Mouse (Mus musculus) heart, embryonic 13.5 days (tissue): ENCODE data around the gene Borcs8. TPM values are rescaled to one million over a fixed set of nuclear protein-coding genes. Genes with fewer than 3 reads are reported as not detected.

Experiments used
- ATAC-seq: fragments of 200-750 bp; cut with Nextera tagmentation; 2 replicates; pipeline ENCODE4 v1.8.0; 2017; ENCODE audit warnings: moderate TSS enrichment; ENCODE audit not compliant: insufficient number of reproducible peaks, low FRiP score, low TSS enrichment; ENCODE audit errors: extremely low read depth
- H3K27ac ChIP-seq: fragments of 300-500 bp; sonication (generic); replicated peaks from 2 replicates; pipeline ENCODE4 v1.5.1; 2015; ENCODE audit warnings: moderate library complexity, mild to moderate bottlenecking, inconsistent platforms
- H3K27me3 ChIP-seq: fragments of 300-500 bp; sonication (generic); replicated peaks from 2 replicates; pipeline ENCODE4 v1.6.1; 2015; ENCODE audit warnings: mild to moderate bottlenecking, inconsistent platforms
- H3K36me3 ChIP-seq: fragments of 300-500 bp; sonication (generic); 2 replicates; pipeline ENCODE4 v1.6.1; 2015; ENCODE audit warnings: mild to moderate bottlenecking, inconsistent platforms
- H3K4me1 ChIP-seq: fragments of 300-500 bp; sonication (generic); 2 replicates; pipeline ENCODE4 v1.6.1; 2015; ENCODE audit warnings: inconsistent platforms
- H3K4me2 ChIP-seq: fragments of 300-500 bp; sonication (generic); 2 replicates; pipeline ENCODE4 v1.6.1; 2015; ENCODE audit warnings: inconsistent platforms, mild to moderate bottlenecking, moderate library complexity
- H3K4me3 ChIP-seq: fragments of 300-500 bp; sonication (generic); 2 replicates; pipeline ENCODE4 v1.5.1; 2015; ENCODE audit warnings: moderate library complexity, mild to moderate bottlenecking, inconsistent platforms
- H3K9ac ChIP-seq: fragments of 300-500 bp; sonication (generic); 2 replicates; pipeline ENCODE4 v1.6.1; 2015; ENCODE audit warnings: inconsistent platforms, mild to moderate bottlenecking, moderate library complexity
- H3K9me3 ChIP-seq: fragments of 300-500 bp; sonication (generic); 2 replicates; pipeline ENCODE4 v1.6.1; 2016; ENCODE audit warnings: inconsistent platforms
- WGBS: fragments of 180-500 bp; shearing (Covaris S2); methylation state at CpG from one replicate; pipeline ENCODE4 v1.1.7; 2015; ENCODE audit warnings: mixed read lengths; 5-methylcytosine and 5-hydroxymethylcytosine counted together
- microRNA-seq: library from miRNA; unstranded; fragments of <30 nt; microRNA quantifications from one replicate; pipeline ENCODE4, GENCODE M21; 2016
- polyA plus RNA-seq: library from polyadenylated mRNA; unstranded; fragments of >200 nt; fragmentation: Nextera tagmentation; extraction: Ambion mirVana; gene quantifications from 2 replicates; pipeline ENCODE4 v1.2.1, GENCODE M21; 2015

Borcs8 gene
- polyA plus RNA-seq, 1 experiment from 2014 or later: 36.1 TPM

- no peak for ATAC-seq
- H3K9ac ChIP-seq: peak overlapping the region; percentile 33; the same call in 1 of the 2 replicates
- no peak overlapping the region for H3K27ac ChIP-seq
- H3K4me3 ChIP-seq: no peak overlapping the region
- peaks cover 73% of the 10 kb centered on the region for H3K36me3 ChIP-seq
- H3K9me3 ChIP-seq: no peaks in the 10 kb centered on the region
- H3K4me1 ChIP-seq: peaks cover 4% of the 10 kb centered on the region
- no peaks in the 10 kb centered on the region for H3K27me3 ChIP-seq
- no peak overlapping the region for H3K4me2 ChIP-seq
- 71% methylated on average over 16 of the region's 16 CpGs for WGBS
Observed at GRCm38 (mm10) chr8:70181212-70181902, 42.1 kb downstream of the Borcs8 start.

GRCm38 (mm10) chr8:70181903-70182252 is 42.6 kb downstream of the Borcs8 start:
- H3K9ac ChIP-seq: no peak overlapping the region; the same call in 1 of the 2 replicates
- no peak overlapping the region for H3K27ac ChIP-seq
- ATAC-seq: no peak
- peaks cover 68% of the 10 kb centered on the region for H3K36me3 ChIP-seq
- no peaks in the 10 kb centered on the region for H3K27me3 ChIP-seq
- 37% methylated on average over 2 of the region's 2 CpGs for WGBS
- H3K9me3 ChIP-seq: no peaks in the 10 kb centered on the region
- peaks cover 4% of the 10 kb centered on the region for H3K4me1 ChIP-seq
- no peak overlapping the region for H3K4me3 ChIP-seq
- H3K4me2 ChIP-seq: no peak overlapping the region

GRCm38 (mm10) chr8:70183194-70183593 is 43.9 kb downstream of the Borcs8 start:
- peaks cover 59% of the 10 kb centered on the region for H3K36me3 ChIP-seq
- peaks cover 4% of the 10 kb centered on the region for H3K4me1 ChIP-seq
- 78% methylated on average over 4 of the region's 4 CpGs for WGBS
- no peak overlapping the region for H3K27ac ChIP-seq
- H3K9ac ChIP-seq: no peak overlapping the region
- no peaks in the 10 kb centered on the region for H3K27me3 ChIP-seq
- no peak for ATAC-seq
- no peaks in the 10 kb centered on the region for H3K9me3 ChIP-seq
- no peak overlapping the region for H3K4me2 ChIP-seq
- H3K4me3 ChIP-seq: no peak overlapping the region

GRCm38 (mm10) chr8:70188707-70189106 is 49.4 kb downstream of the Borcs8 start:
- Histone ChIP-seq H3K9me3 (no peaks in the 10 kb centered on the region), H3K9ac (no peak overlapping the region), H3K27me3 (no peaks in the 10 kb centered on the region), H3K27ac (no peak overlapping the region), H3K4me3 (no peak overlapping the region), H3K4me1 (no peaks in the 10 kb centered on the region), H3K4me2 (no peak overlapping the region), H3K36me3 (peaks cover 30% of the 10 kb centered on the region)
- ATAC-seq: no peak
- 63% methylated on average over 7 of the region's 7 CpGs for WGBS

- Histone ChIP-seq H3K4me1 (0 out of 2 replicates have a peak, but pooled peaks cover 4% of the 10 kb centered on the region), H3K4me3 (no peak overlapping the region), H3K9ac (peak overlapping the region; percentile 12; the same call in 1 of the 2 replicates), H3K27me3 (no peaks in the 10 kb centered on the region), H3K9me3 (no peaks in the 10 kb centered on the region), H3K27ac (no peak overlapping the region), H3K4me2 (no peak overlapping the region), H3K36me3 (peaks cover 23% of the 10 kb centered on the region; the same call in 1 of the 2 replicates)
- 69% methylated on average over 5 of the region's 5 CpGs for WGBS
- ATAC-seq: no peak
Observed at GRCm38 (mm10) chr8:70193238-70193637, 53.9 kb downstream of the Borcs8 start.

GRCm38 (mm10) chr8:70194191-70194590 is 54.9 kb downstream of the Borcs8 start:
- ATAC-seq: no peak
- H3K4me1 ChIP-seq: 0 out of 2 replicates have a peak, but pooled peaks cover 4% of the 10 kb centered on the region
- H3K9ac ChIP-seq: no peak overlapping the region
- no peak overlapping the region for H3K4me2 ChIP-seq
- peaks cover 17% of the 10 kb centered on the region; the same call in 1 of the 2 replicates for H3K36me3 ChIP-seq
- no peaks in the 10 kb centered on the region for H3K27me3 ChIP-seq
- no peak overlapping the region for H3K27ac ChIP-seq
- H3K4me3 ChIP-seq: no peak overlapping the region
- WGBS: 80% methylated on average over 3 of the region's 3 CpGs
- H3K9me3 ChIP-seq: no peaks in the 10 kb centered on the region

GRCm38 (mm10) chr8:70195762-70196161 is 56.5 kb downstream of the Borcs8 start:
- Histone ChIP-seq H3K4me3 (no peak overlapping the region), H3K36me3 (0 out of 2 replicates have a peak, but pooled peaks cover 10% of the 10 kb centered on the region), H3K4me2 (no peak overlapping the region), H3K27ac (no peak overlapping the region), H3K9ac (no peak overlapping the region), H3K9me3 (no peaks in the 10 kb centered on the region), H3K27me3 (no peaks in the 10 kb centered on the region), H3K4me1 (peaks cover 13% of the 10 kb centered on the region)
- WGBS: 71% methylated on average over 2 of the region's 2 CpGs
- ATAC-seq: no peak

Small RNA genes lying within 50 kb of the gene (microRNA-seq; reads per million reads assigned to microRNA genes)
- not detected for gene Mir7066

Other genes with a start within 250 kb of the Borcs8 start
- gene Tssk6, start 237.3 kb upstream of the Borcs8 start, polyA plus RNA-seq: 1.9 and 2.2 TPM in 2 replicates
- gene Ndufa13, start 236.9 kb upstream of the Borcs8 start, polyA plus RNA-seq: 304 and 343 TPM in 2 replicates
- 8.1 and 8.2 TPM in 2 replicates for gene Yjefn3, start 236.8 kb upstream of the Borcs8 start, polyA plus RNA-seq
- 27.3 and 29.9 TPM in 2 replicates for gene Gatad2a, start 143.1 kb upstream of the Borcs8 start, polyA plus RNA-seq
- gene Mau2, start 96.8 kb upstream of the Borcs8 start, polyA plus RNA-seq: 34.9 and 36.0 TPM in 2 replicates
- 31.1 and 32.6 TPM in 2 replicates for gene Sugp1, start 96.7 kb upstream of the Borcs8 start, polyA plus RNA-seq
- gene Tm6sf2, start 66.6 kb upstream of the Borcs8 start, polyA plus RNA-seq: 1.1 and 1.6 TPM in 2 replicates
- gene Hapln4, start 56.0 kb upstream of the Borcs8 start, polyA plus RNA-seq: 0.12 and 0.23 TPM in 2 replicates
- gene Ncan, start 18.6 kb upstream of the Borcs8 start, polyA plus RNA-seq: 0.17 and 0.36 TPM in 2 replicates
- gene Nr2c2ap, start 8.2 kb upstream of the Borcs8 start, polyA plus RNA-seq: 30.5 and 34.3 TPM in 2 replicates
- gene Rfxank, start 345 bp upstream of the Borcs8 start, polyA plus RNA-seq: 15.1 and 17.0 TPM in 2 replicates
- gene Mef2b, start 212 bp downstream of the Borcs8 start, polyA plus RNA-seq: 0.15 and 0.40 TPM in 2 replicates
- 91.8 and 104 TPM in 2 replicates for gene Tmem161a, start 32.9 kb downstream of the Borcs8 start, polyA plus RNA-seq
- gene Slc25a42, start 72.8 kb downstream of the Borcs8 start, polyA plus RNA-seq: 8.0 and 8.3 TPM in 2 replicates
- gene Sugp2, start 94.7 kb downstream of the Borcs8 start, polyA plus RNA-seq: 23.2 and 24.3 TPM in 2 replicates
- 20.6 and 20.7 TPM in 2 replicates for gene Armc6, start 95.0 kb downstream of the Borcs8 start, polyA plus RNA-seq
- gene Homer3, start 143.3 kb downstream of the Borcs8 start, polyA plus RNA-seq: 34.1 and 37.2 TPM in 2 replicates
- gene Ddx49, start 163.0 kb downstream of the Borcs8 start, polyA plus RNA-seq: 32.6 and 34.1 TPM in 2 replicates
- 294 and 344 TPM in 2 replicates for gene Cope, start 163.0 kb downstream of the Borcs8 start, polyA plus RNA-seq
- gene Cers1, start 176.3 kb downstream of the Borcs8 start, polyA plus RNA-seq: 1.9 and 2.6 TPM in 2 replicates
- 0.74 and 0.99 TPM in 2 replicates for gene Gdf1, start 190.3 kb downstream of the Borcs8 start, polyA plus RNA-seq
- 11.3 and 12.2 TPM in 2 replicates for gene Upf1, start 213.8 kb downstream of the Borcs8 start, polyA plus RNA-seq
- gene Comp, start 234.1 kb downstream of the Borcs8 start, polyA plus RNA-seq: 3.5 TPM in 2 replicates